Mouse (Mus musculus): ENCODE measurements around the gene Sun2.

- TF ChIP-seq CTCF (conservative IDR thresholded peaks at IDR 0.05; ENCODE audit: insufficient read depth, insufficient read length, low read depth, low read length) (no peak), POLR2A (IDR thresholded peaks at IDR 0.05; ENCODE audit: low read depth, low read length) (no peak)
These were observed 13.5 kb downstream of the Sun2 start for GRCm38 (mm10) chr15:79728731-79729388.
